Mouse (Mus musculus) liver, postnatal 0 days (tissue): ENCODE measurements at regions not wholly inside any gene's neighbourhood (a gene's known extent, or its start where the extent isn't known, plus 50 kb on each side); places are given as distances from the start of the nearest gene placed in this dataset.

Experiments used
- CTCF ChIP-seq: sonication (generic); IDR thresholded peaks from 2 replicates; pipeline ENCODE4 v1.5.1; 2016; ENCODE audit warnings: antibody characterized with exemption, low read depth
- EP300 ChIP-seq: IDR thresholded peaks from 2 replicates; pipeline ENCODE4 v1.6.1; 2016; ENCODE audit warnings: antibody characterized with exemption, low read depth, mild to moderate bottlenecking

GRCm38 (mm10) chr8:10855696-10856095, 152.6 kb downstream of the Irs2 start:
- TF ChIP-seq CTCF (no peak), EP300 (no peak)
